Mouse (Mus musculus): Measurements from ENCODE around the gene Rpl23. TPM values are rescaled to one million over a fixed set of nuclear protein-coding genes. Genes with fewer than 3 reads are reported as not detected.
A peak's percentile ranks its signal among the peaks of the same experiment; 100 is the strongest.

Rpl23 gene
- total and polyA plus RNA-seq, 3 experiments, result 921 to 2,072 TPM; not detected in 1

DNA sequence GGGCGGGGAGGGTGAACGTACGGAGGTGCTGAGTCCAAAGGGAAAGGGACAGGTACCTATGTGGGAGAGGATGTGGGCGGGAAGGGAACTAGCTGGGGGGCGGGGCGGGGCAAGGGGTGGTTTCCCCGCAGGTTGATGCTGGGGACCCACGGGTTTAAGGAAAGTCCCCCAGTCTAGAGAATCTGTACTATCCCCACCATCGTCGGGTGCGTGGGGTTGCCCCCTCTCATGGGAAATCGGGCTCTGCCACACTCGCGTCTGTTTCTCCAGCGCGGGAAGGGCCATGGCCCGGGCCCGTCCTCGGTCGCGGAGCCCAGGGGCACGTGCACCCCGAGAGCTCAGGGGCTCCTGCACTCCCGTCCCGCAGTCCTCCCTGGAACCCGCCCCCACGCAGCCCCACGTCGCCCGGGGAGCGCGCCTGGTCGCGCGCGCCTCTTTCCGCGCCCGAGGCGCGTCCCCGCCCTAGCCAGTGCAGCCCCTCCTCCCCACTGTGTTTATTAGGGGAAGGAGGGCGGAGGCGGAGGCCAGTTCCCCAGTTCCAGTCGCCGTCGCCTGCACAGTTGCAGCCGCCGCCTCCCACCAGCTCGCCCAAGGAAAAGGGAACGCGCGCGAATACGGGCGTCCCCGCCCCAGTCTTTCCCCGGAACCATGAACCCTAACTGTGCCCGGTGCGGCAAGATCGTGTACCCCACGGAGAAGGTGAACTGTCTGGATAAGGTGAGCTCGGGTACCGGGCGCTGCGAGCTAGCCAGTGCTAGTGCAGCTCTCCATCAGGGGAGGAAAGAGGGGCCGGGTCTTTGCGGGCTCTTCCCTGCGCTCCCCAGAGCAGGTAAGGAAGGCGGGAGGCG, 17.1 kb upstream of the Rpl23 start:
- Histone ChIP-seq H3K9me3 (replicated peaks; ENCODE audit: insufficient read depth, low read length) (no peaks in the 10 kb centered on the region), H3K4me1 (ENCODE audit: control insufficient read depth in 1 of 2, insufficient read depth in 2 of 2, low read length in 2 of 2) (peaks cover 0 to 15% of the 10 kb centered on the region in 2 experiments; a peak in 2 of 4 replicates), H3K4me3 (ENCODE audit: control insufficient read depth in 1 of 2, insufficient read depth in 1 of 2, low read depth in 2 of 2, low read length in 2 of 2) (peak overlapping the region; percentile 86 to 93), H3K27ac (ENCODE audit: control insufficient read depth, low read depth, low read length) (peak overlapping the region; percentile 87), H3K36me3 (ENCODE audit: control insufficient read depth in 1 of 2, insufficient read depth in 2 of 2, low read length in 2 of 2) (peaks cover 0 to 7% of the 10 kb centered on the region in 2 experiments; a peak in 2 of 4 replicates), H3K79me2 (ENCODE audit: control insufficient read depth, insufficient read depth, low read length, poor library complexity) (peaks cover 13% of the 10 kb centered on the region; the same call in 1 of the 2 replicates), H3K9ac (ENCODE audit: control insufficient read depth, low read depth, low read length, poor library complexity, severe bottlenecking) (peak overlapping the region; percentile 82), H3K27me3 (ENCODE audit: control insufficient read depth in 1 of 2, insufficient read depth in 2 of 2, low read length in 2 of 2) (no peaks in the 10 kb centered on the region)
- DNase-seq (ENCODE audit: low read depth, low spot score), result peak; percentile 95
- no peak for TF ChIP-seq MYB (IDR thresholded peaks at IDR 0.05; ENCODE audit: low read depth, low read length)
- TF ChIP-seq NELFE (IDR thresholded peaks at IDR 0.05; ENCODE audit: low read depth, low read length), result peak; percentile 84
- 0 out of 2 replicates have a peak, but pooled peaks have one; percentile 57 for TF ChIP-seq UBTF (IDR thresholded peaks at IDR 0.05; ENCODE audit: borderline replicate concordance, insufficient read depth, low read depth, low read length)
- TF ChIP-seq E2F4 (IDR thresholded peaks at IDR 0.05; ENCODE audit: borderline replicate concordance, low read depth, low read length), result no peak; the same call in 1 of the 2 replicates
- no peak; the same call in 1 of the 2 replicates for TF ChIP-seq TBP (IDR thresholded peaks at IDR 0.05; ENCODE audit: low read depth, low read length)
- TF ChIP-seq SMC3 (IDR thresholded peaks at IDR 0.05; ENCODE audit: low read depth, low read length), result no peak
- 0 out of 2 replicates have a peak, but pooled peaks have one; percentile 8 for TF ChIP-seq MYC (IDR thresholded peaks at IDR 0.05; ENCODE audit: low read depth, low read length)
- no peak for TF ChIP-seq POLR2AphosphoS2 (IDR thresholded peaks at IDR 0.05; ENCODE audit: low read length)
- TF ChIP-seq MEF2A (IDR thresholded peaks at IDR 0.05; ENCODE audit: extremely low read depth, insufficient replicate concordance, low read depth, low read length, poor library complexity, severe bottlenecking), result no peak
- no peak for TF ChIP-seq ZC3H11A (IDR thresholded peaks at IDR 0.05; ENCODE audit: low read depth, low read length)
- TF ChIP-seq MAZ (IDR thresholded peaks at IDR 0.05; ENCODE audit: low read depth, low read length), result peak; percentile 93
- TF ChIP-seq ETS1 (IDR thresholded peaks at IDR 0.05; ENCODE audit: low read depth, low read length), result peak; percentile 39; the same call in 1 of the 2 replicates
- peak; percentile 87 for TF ChIP-seq ZMIZ1 (IDR thresholded peaks at IDR 0.05; ENCODE audit: low read depth, low read length)
- no peak; the same call in 1 of the 2 replicates for TF ChIP-seq CHD1 (IDR thresholded peaks at IDR 0.05; ENCODE audit: low read depth, low read length)
- no peak for TF ChIP-seq CHD2 (IDR thresholded peaks at IDR 0.05; ENCODE audit: low read length)
- no peak for TF ChIP-seq ZKSCAN1 (IDR thresholded peaks at IDR 0.05; ENCODE audit: low read depth, low read length)
- no peak for TF ChIP-seq JUND (IDR thresholded peaks at IDR 0.05; ENCODE audit: low read depth, low read length)
- peak; percentile 90 for TF ChIP-seq MXI1 (IDR thresholded peaks at IDR 0.05; ENCODE audit: low read depth, low read length)
- TF ChIP-seq MAFK (IDR thresholded peaks at IDR 0.05; ENCODE audit: borderline replicate concordance, low read depth, low read length), result no peak
- no peak for TF ChIP-seq KAT2A (conservative IDR thresholded peaks at IDR 0.05; ENCODE audit: low read depth, low read length)
- no peak; a peak in 2 of 4 replicates for TF ChIP-seq EP300 (IDR thresholded peaks at IDR 0.05; ENCODE audit: low read depth in 1 of 2, low read length in 2 of 2)
- TF ChIP-seq USF1 (IDR thresholded peaks at IDR 0.05; ENCODE audit: low read depth, low read length), result no peak
- peak; percentile 75 for TF ChIP-seq MAX (IDR thresholded peaks at IDR 0.05; ENCODE audit: low read length)
- no peak for TF ChIP-seq ZNF384 (IDR thresholded peaks at IDR 0.05; ENCODE audit: low read depth, low read length)
- TF ChIP-seq GABPA (IDR thresholded peaks at IDR 0.05; ENCODE audit: low read depth, low read length), result no peak
- TF ChIP-seq POLR2A (IDR thresholded peaks at IDR 0.05; ENCODE audit: control insufficient read depth in 1 of 2, insufficient read depth in 1 of 2, low read depth in 1 of 2, low read length in 2 of 2, poor library complexity in 1 of 2), result peak; percentile 61 to 69; a peak in 3 of 4 replicates
- no peak for TF ChIP-seq RAD21 (IDR thresholded peaks at IDR 0.05; ENCODE audit: low read depth, low read length)
- TF ChIP-seq CTCF (IDR thresholded peaks at IDR 0.05 in 2 of 3, conservative IDR thresholded peaks at IDR 0.05 in 1 of 3; ENCODE audit: control insufficient read depth in 1 of 3, insufficient read depth in 1 of 3, low read depth in 2 of 3, low read length in 3 of 3, poor library complexity in 1 of 3, severe bottlenecking in 1 of 3), result no peak
- TF ChIP-seq POLR2AphosphoS5 (IDR thresholded peaks at IDR 0.05; ENCODE audit: borderline replicate concordance, low read depth, low read length), result no peak
- TF ChIP-seq TCF12 (IDR thresholded peaks at IDR 0.05; ENCODE audit: low read depth, low read length), result no peak; the same call in 1 of the 2 replicates
- TF ChIP-seq ELF1 (IDR thresholded peaks at IDR 0.05; ENCODE audit: low read depth, low read length), result no peak; the same call in 1 of the 2 replicates
- 0 out of 2 replicates have a peak, but pooled peaks have one; percentile 31 for TF ChIP-seq NRF1 (IDR thresholded peaks at IDR 0.05; ENCODE audit: insufficient read depth, low read depth, low read length, poor library complexity, severe bottlenecking)
- TF ChIP-seq TAL1 (IDR thresholded peaks at IDR 0.05; ENCODE audit: low read length), result no peak
- TF ChIP-seq USF2 (IDR thresholded peaks at IDR 0.05; ENCODE audit: borderline replicate concordance in 1 of 2, insufficient read depth in 1 of 2, low read depth in 1 of 2, low read length in 2 of 2), result no peak
- peak; percentile 80 for TF ChIP-seq SIN3A (IDR thresholded peaks at IDR 0.05; ENCODE audit: low read length)

All from MEL (cell line).